Mouse (Mus musculus) megakaryocyte, embryonic 14.5 days (primary cell): ENCODE results near the gene Cxcl12. TPM values are rescaled to one million over a fixed set of nuclear protein-coding genes. Genes with fewer than 3 reads are reported as not detected.

Source experiments
- H3K27me3 ChIP-seq: replicated peaks from 2 replicates; pipeline ENCODE3; 2012; ENCODE audit warnings: inconsistent platforms
- H3K36me3 ChIP-seq: replicated peaks from 2 replicates; pipeline ENCODE3; 2012; ENCODE audit warnings: low read length, inconsistent platforms, mixed read lengths
- H3K4me1 ChIP-seq: 2 replicates; pipeline ENCODE4 v1.6.1; 2012; ENCODE audit warnings: inconsistent platforms
- H3K4me3 ChIP-seq: replicated peaks from 2 replicates; pipeline ENCODE3; 2012; ENCODE audit warnings: moderate library complexity, mild to moderate bottlenecking, inconsistent platforms
- H3K9me3 ChIP-seq: 2 replicates; pipeline ENCODE4 v1.6.1; 2012; ENCODE audit warnings: inconsistent platforms
- FLI1 ChIP-seq: IDR thresholded peaks from 2 replicates; pipeline ENCODE4 v1.6.1; 2012; ENCODE audit warnings: low read length, inconsistent platforms, mixed read lengths
- GATA1 ChIP-seq: IDR thresholded peaks from 3 replicates; pipeline ENCODE4 v1.6.1; 2012; ENCODE audit warnings: mixed read lengths, low read length, inconsistent platforms, borderline replicate concordance
- polyA plus RNA-seq: library from polyadenylated mRNA; stranded (reverse); fragments of >175 nt; gene quantifications from 2 replicates; pipeline ENCODE4 v1.2.3, GENCODE M21; 2012; ENCODE audit warnings: low replicate concordance; ENCODE audit not compliant: insufficient read depth

Cxcl12 gene
- polyA plus RNA-seq, 1 experiment = not detected

- H3K36me3 ChIP-seq = no peaks in the 10 kb centered on the region
- H3K4me1 ChIP-seq = peaks cover 20% of the 10 kb centered on the region
- no peaks in the 10 kb centered on the region for H3K9me3 ChIP-seq
- H3K4me3 ChIP-seq = no peak overlapping the region
- TF ChIP-seq GATA1 = no peak
- no peak for TF ChIP-seq FLI1
- H3K27me3 ChIP-seq = peaks cover 63% of the 10 kb centered on the region
These were observed 4.0 kb downstream of the Cxcl12 start for GRCm38 (mm10) chr6:117172358-117172757.

- Histone ChIP-seq H3K4me1 (peaks cover 8% of the 10 kb centered on the region), H3K27me3 (peaks cover 56% of the 10 kb centered on the region), H3K4me3 (no peak overlapping the region), H3K36me3 (no peaks in the 10 kb centered on the region), H3K9me3 (no peaks in the 10 kb centered on the region)
- no peak for TF ChIP-seq GATA1
These were observed 5.5 kb downstream of the Cxcl12 start for GRCm38 (mm10) chr6:117173876-117174275.

- Histone ChIP-seq H3K9me3 (no peaks in the 10 kb centered on the region), H3K4me3 (no peak overlapping the region), H3K4me1 (no peaks in the 10 kb centered on the region), H3K36me3 (no peaks in the 10 kb centered on the region), H3K27me3 (peaks cover 43% of the 10 kb centered on the region)
- TF ChIP-seq FLI1 = no peak
- no peak for TF ChIP-seq GATA1
These were observed 6.9 kb downstream of the Cxcl12 start for GRCm38 (mm10) chr6:117175113-117175793.

DNA sequence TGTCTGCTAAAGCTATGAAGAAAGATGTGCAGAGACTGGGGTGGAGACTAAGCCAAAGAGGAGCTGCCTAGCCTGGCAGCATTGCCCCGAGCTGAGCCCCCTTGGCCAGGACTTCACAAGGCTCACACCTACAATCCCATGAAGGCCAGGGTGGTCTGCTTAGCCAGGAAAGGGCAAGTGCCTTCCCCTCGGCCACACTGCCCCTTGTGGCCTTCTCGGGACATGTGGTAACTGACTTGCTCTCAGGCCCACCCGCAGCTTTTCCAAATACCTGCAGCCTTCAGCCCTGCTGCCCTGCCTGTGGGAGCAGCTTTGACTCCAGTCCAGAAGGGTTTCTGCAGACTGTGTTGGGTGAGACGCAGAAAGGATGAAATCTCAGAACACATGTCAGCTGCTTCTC, 8.1 kb downstream of the Cxcl12 start:
- Histone ChIP-seq H3K27me3 (peaks cover 36% of the 10 kb centered on the region), H3K9me3 (no peaks in the 10 kb centered on the region), H3K4me1 (no peaks in the 10 kb centered on the region), H3K36me3 (no peaks in the 10 kb centered on the region), H3K4me3 (no peak overlapping the region)
- no peak for TF ChIP-seq FLI1
- TF ChIP-seq GATA1 = no peak

DNA sequence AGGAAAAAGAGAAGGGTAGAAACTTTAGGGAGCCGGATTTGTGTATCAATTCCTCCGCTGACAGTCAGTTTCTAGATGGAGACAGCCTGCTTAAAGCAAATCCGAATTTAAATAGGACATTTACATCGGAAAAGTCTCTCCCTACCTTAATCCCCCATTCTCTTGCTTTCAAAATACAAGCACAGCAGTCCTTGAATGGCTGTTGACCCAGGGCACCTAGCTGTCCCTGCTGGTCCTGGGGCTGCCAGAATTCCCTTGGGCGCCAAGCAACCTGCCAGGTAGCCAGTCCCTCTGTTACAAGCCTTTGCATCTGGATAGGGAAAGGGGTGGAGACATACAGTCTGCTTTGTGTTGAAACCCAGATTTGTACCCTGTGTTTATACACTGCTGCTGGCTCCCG, 12.0 kb downstream of the Cxcl12 start:
- no peak for TF ChIP-seq GATA1
- TF ChIP-seq FLI1 = no peak
- Histone ChIP-seq H3K36me3 (no peaks in the 10 kb centered on the region), H3K27me3 (peaks cover 21% of the 10 kb centered on the region), H3K4me1 (no peaks in the 10 kb centered on the region), H3K9me3 (no peaks in the 10 kb centered on the region), H3K4me3 (no peak overlapping the region)

DNA sequence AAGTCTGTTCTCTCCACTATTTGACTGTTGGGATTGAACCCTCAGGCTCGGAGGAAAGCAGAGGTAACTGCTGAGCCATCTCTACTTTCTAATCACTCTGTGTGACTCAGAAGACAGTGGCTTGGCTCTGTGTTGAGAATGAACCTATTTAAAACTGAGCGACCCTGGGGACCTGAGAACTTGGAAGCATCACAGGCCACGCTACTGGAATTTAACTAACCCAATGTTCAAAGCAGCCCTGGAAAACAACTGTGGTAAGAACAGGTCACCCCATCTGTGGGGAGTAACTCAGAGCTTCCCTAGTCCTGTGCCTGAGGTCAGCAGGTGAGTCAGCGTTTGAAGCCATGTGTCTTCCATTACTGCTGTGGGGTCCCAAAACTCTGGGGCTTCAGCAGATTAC, 17.0 kb downstream of the Cxcl12 start:
- peaks cover 1% of the 10 kb centered on the region; the same call in 1 of the 2 replicates for H3K9me3 ChIP-seq
- no peaks in the 10 kb centered on the region for H3K4me1 ChIP-seq
- H3K27me3 ChIP-seq = peaks cover 5% of the 10 kb centered on the region
- no peaks in the 10 kb centered on the region for H3K36me3 ChIP-seq
- TF ChIP-seq FLI1 = no peak
- TF ChIP-seq GATA1 = no peak
- no peak overlapping the region for H3K4me3 ChIP-seq

- TF ChIP-seq FLI1 = no peak
- TF ChIP-seq GATA1 = no peak
- Histone ChIP-seq H3K27me3 (no peaks in the 10 kb centered on the region), H3K36me3 (no peaks in the 10 kb centered on the region), H3K4me1 (no peaks in the 10 kb centered on the region), H3K4me3 (no peak overlapping the region), H3K9me3 (peaks cover 16% of the 10 kb centered on the region; the same call in 1 of the 2 replicates)
These were observed 22.1 kb downstream of the Cxcl12 start for GRCm38 (mm10) chr6:117190453-117190852.

DNA sequence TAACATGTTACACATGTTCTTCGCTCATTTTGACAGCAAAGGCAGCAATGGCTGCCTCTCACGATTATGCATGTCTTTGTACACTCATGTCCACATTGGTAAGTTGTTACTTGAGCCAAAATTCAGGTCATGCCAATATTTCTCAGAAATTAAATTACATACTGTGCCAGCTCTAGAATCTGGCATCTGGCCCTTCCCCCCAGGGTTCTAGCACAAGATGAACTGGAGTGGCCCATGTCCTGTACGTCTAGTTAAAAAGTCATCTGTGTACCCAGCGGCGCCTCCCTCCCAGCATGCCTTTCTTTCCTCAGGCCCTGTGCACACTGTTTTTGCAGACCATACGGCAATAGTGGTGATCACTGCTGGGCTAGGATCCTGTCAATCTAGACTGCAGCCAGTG, 23.4 kb downstream of the Cxcl12 start:
- no peaks in the 10 kb centered on the region for H3K36me3 ChIP-seq
- H3K27me3 ChIP-seq = no peaks in the 10 kb centered on the region
- H3K4me1 ChIP-seq = no peaks in the 10 kb centered on the region
- TF ChIP-seq FLI1 (no peak), GATA1 (no peak)
- H3K9me3 ChIP-seq = peaks cover 24% of the 10 kb centered on the region; the same call in 1 of the 2 replicates
- H3K4me3 ChIP-seq = no peak overlapping the region

DNA sequence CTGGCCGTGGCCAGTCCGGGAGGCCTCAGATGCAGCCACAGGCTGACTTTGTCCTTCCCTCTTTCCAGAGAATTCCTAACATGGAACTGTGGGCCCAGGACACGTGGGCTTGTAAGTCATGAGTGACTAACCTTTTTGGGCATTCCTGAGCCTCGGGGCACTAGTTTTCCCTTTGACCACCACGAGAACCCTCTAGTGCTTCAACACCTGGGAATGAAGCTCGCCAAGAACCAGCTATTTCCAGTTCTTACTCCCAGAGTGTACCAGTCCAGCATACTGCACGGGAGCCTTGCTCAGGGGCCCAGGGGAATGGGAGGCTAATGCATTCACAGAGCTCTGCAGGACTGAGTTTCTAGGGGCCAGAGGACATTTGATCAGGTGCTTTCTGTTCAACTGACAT, 24.3 kb downstream of the Cxcl12 start:
- peaks cover 24% of the 10 kb centered on the region; the same call in 1 of the 2 replicates for H3K9me3 ChIP-seq
- TF ChIP-seq FLI1 = no peak
- TF ChIP-seq GATA1 = no peak
- no peaks in the 10 kb centered on the region for H3K27me3 ChIP-seq
- H3K4me3 ChIP-seq = no peak overlapping the region
- no peaks in the 10 kb centered on the region for H3K36me3 ChIP-seq
- H3K4me1 ChIP-seq = no peaks in the 10 kb centered on the region

- Histone ChIP-seq H3K4me1 (no peaks in the 10 kb centered on the region), H3K9me3 (peaks cover 23% of the 10 kb centered on the region; the same call in 1 of the 2 replicates), H3K4me3 (no peak overlapping the region), H3K27me3 (no peaks in the 10 kb centered on the region), H3K36me3 (no peaks in the 10 kb centered on the region)
- TF ChIP-seq GATA1 (no peak), FLI1 (no peak)
These were observed 26.9 kb downstream of the Cxcl12 start for GRCm38 (mm10) chr6:117195270-117195669.
